Mouse (Mus musculus) limb, embryonic 14.5 days (tissue): ENCODE measurements around the gene Dab2. TPM values are rescaled to one million over a fixed set of nuclear protein-coding genes. Genes with fewer than 3 reads are reported as not detected.
A peak's percentile ranks its signal among the peaks of the same experiment; 100 is the strongest.

Experiments used
- ATAC-seq: fragments of 200-750 bp; cut with Nextera tagmentation; 2 replicates; pipeline ENCODE4 v1.8.0; 2017; ENCODE audit warnings: low read depth, moderate number of reproducible peaks, moderate TSS enrichment; ENCODE audit not compliant: low FRiP score
- DNase-seq: peaks from one replicate; pipeline ENCODE4 v3.0.0-alpha.2; 2015; ENCODE audit warnings: low spot score
- H3K27ac ChIP-seq: fragments of 300-500 bp; sonication (generic); replicated peaks from 2 replicates; pipeline ENCODE4 v1.5.1; 2014; ENCODE audit warnings: low read depth, mild to moderate bottlenecking, low read length, moderate library complexity, mixed read lengths
- H3K27me3 ChIP-seq: fragments of 300-500 bp; sonication (generic); 2 replicates; pipeline ENCODE4 v1.6.1; 2014; ENCODE audit warnings: low read length, mixed read lengths; ENCODE audit not compliant: control insufficient read depth, insufficient read depth
- H3K36me3 ChIP-seq: fragments of 300-500 bp; sonication (generic); 2 replicates; pipeline ENCODE4 v1.6.1; 2014; ENCODE audit warnings: mild to moderate bottlenecking, low read length, moderate library complexity, mixed read lengths; ENCODE audit not compliant: control insufficient read depth, insufficient read depth
- H3K4me1 ChIP-seq: fragments of 300-500 bp; sonication (generic); 2 replicates; pipeline ENCODE4 v1.6.1; 2014; ENCODE audit warnings: antibody characterized with exemption, low read length, mixed read lengths; ENCODE audit not compliant: control insufficient read depth, insufficient read depth
- H3K4me2 ChIP-seq: fragments of 300-500 bp; sonication (generic); replicated peaks from 2 replicates; pipeline ENCODE4 v1.6.1; 2014; ENCODE audit warnings: low read depth, mild to moderate bottlenecking, low read length, moderate library complexity; ENCODE audit not compliant: severe bottlenecking
- H3K4me3 ChIP-seq: fragments of 300-500 bp; sonication (generic); replicated peaks from 2 replicates; pipeline ENCODE4 v1.5.1; 2014; ENCODE audit warnings: low read length
- H3K9ac ChIP-seq: fragments of 300-500 bp; sonication (generic); 2 replicates; pipeline ENCODE4 v1.6.1; 2014; ENCODE audit warnings: mild to moderate bottlenecking, low read depth, low read length, moderate library complexity; ENCODE audit not compliant: severe bottlenecking
- H3K9me3 ChIP-seq: fragments of 300-500 bp; sonication (generic); 2 replicates; pipeline ENCODE4 v1.6.1; 2016; ENCODE audit warnings: low read length; ENCODE audit not compliant: control insufficient read depth
- POLR2A ChIP-seq: fragments of 200-500 bp; IDR thresholded peaks from 2 replicates; pipeline ENCODE4 v1.8.0; 2012; ENCODE audit warnings: inconsistent platforms, mild to moderate bottlenecking, moderate library complexity, borderline replicate concordance; ENCODE audit not compliant: insufficient read depth, insufficient read length; ENCODE audit errors: extremely low read depth
- WGBS: fragments of 180-500 bp; shearing (Covaris S2); extraction: QIAGEN DNeasy Blood & Tissue Kit; methylation state at CpG from one replicate; pipeline ENCODE4 v1.1.7; 2014; 5-methylcytosine and 5-hydroxymethylcytosine counted together
- polyA plus RNA-seq, 2 experiments: library from polyadenylated mRNA; depleted of rRNA in 1 of 2; stranded (reverse) in 1 of 2; unstranded in 1 of 2; fragments of >200 nt; fragmentation: Nextera tagmentation in 1 of 2; extraction: Ambion mirVana in 1 of 2; gene quantifications; 2 replicates each; pipeline versions ENCODE4 v1.2.1 to v1.2.3; 2012 to 2014

The Dab2 gene
- polyA plus RNA-seq, 2 experiments = 99.1 to 127 TPM

DNA sequence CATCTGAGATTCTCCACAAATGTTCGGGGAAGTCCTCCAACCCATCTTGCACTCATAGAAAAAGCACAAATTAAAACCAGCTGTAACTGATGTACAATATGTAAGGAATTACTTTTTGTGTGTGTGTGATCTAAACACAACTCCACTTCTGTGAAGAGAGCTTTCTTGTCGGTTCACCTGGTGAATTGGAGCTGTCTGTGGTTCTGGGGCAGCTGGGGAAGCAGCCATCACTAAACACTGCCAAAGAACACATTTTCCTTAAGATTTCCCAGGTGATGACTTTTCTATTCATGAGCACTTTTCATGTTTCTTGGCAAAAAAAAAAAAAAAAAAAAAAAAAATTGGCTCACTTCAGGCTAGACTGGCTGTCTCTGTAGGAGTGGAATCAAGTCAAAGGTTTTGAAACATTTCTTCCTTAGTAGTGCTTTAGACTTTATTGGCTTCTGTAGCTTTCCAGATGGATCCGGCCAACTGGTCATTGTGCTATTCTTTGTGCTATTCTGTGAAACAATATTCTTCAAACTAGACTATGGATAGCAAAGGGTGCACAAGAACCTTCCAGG, 163.9 kb downstream of the Dab2 start:
- peak; percentile 61 for DNase-seq
- ATAC-seq = peak; percentile 65; the same call in 1 of the 2 replicates
- Histone ChIP-seq H3K9ac (no peak overlapping the region), H3K9me3 (no peaks in the 10 kb centered on the region), H3K4me3 (no peak overlapping the region), H3K36me3 (no peaks in the 10 kb centered on the region), H3K4me1 (peaks cover 9% of the 10 kb centered on the region), H3K4me2 (no peak overlapping the region), H3K27ac (no peak overlapping the region), H3K27me3 (no peaks in the 10 kb centered on the region)
- no peak for TF ChIP-seq POLR2A
- 52% methylated on average over 3 of the region's 3 CpGs for WGBS

GRCm38 (mm10) chr15:6466995-6467394, 167.4 kb downstream of the Dab2 start:
- WGBS = 25% methylated on average over 10 of the region's 10 CpGs
- Histone ChIP-seq H3K4me3 (no peak overlapping the region), H3K9ac (no peak overlapping the region), H3K36me3 (no peaks in the 10 kb centered on the region), H3K27me3 (no peaks in the 10 kb centered on the region), H3K27ac (no peak overlapping the region), H3K9me3 (no peaks in the 10 kb centered on the region), H3K4me2 (peak overlapping the region; percentile 0; the same call in 1 of the 2 replicates), H3K4me1 (peaks cover 9% of the 10 kb centered on the region)
- TF ChIP-seq POLR2A = no peak
- no peak for ATAC-seq
- DNase-seq = no peak

DNA sequence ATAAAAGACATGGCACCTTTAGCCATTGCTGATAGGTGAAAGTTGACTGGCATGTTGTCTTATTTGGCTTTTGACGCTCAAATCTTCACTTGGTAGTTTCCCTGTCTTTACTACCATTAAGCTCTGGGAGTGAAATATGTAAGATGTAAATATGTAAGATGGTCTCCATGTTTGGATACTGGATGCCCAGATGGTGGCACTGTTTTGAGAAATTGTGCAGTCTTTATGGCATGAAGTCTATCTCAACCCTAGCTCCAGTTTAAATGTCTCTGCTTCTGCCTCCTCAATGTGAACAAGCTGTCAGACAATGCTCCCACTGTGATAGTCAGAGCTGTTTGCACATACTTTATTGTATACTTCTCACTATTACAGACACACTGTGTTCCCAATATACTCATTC, 169.3 kb downstream of the Dab2 start:
- no peaks in the 10 kb centered on the region for H3K9me3 ChIP-seq
- H3K4me3 ChIP-seq = no peak overlapping the region
- no peaks in the 10 kb centered on the region for H3K36me3 ChIP-seq
- H3K27me3 ChIP-seq = no peaks in the 10 kb centered on the region
- no peak for TF ChIP-seq POLR2A
- ATAC-seq (no peak), DNase-seq (no peak)
- H3K9ac ChIP-seq = no peak overlapping the region
- H3K4me2 ChIP-seq = no peak overlapping the region
- no peak overlapping the region for H3K27ac ChIP-seq
- H3K4me1 ChIP-seq = peaks cover 9% of the 10 kb centered on the region
- 95% methylated on average over 1 of the region's 1 CpGs for WGBS

GRCm38 (mm10) chr15:6469384-6469783, 169.8 kb downstream of the Dab2 start:
- H3K4me1 ChIP-seq = peaks cover 9% of the 10 kb centered on the region
- TF ChIP-seq POLR2A = no peak
- no peak overlapping the region for H3K4me2 ChIP-seq
- no peaks in the 10 kb centered on the region for H3K9me3 ChIP-seq
- H3K36me3 ChIP-seq = no peaks in the 10 kb centered on the region
- DNase-seq (no peak), ATAC-seq (no peak)
- no peak overlapping the region for H3K27ac ChIP-seq
- H3K4me3 ChIP-seq = no peak overlapping the region
- no peaks in the 10 kb centered on the region for H3K27me3 ChIP-seq
- 50% methylated on average over 3 of the region's 3 CpGs for WGBS
- no peak overlapping the region for H3K9ac ChIP-seq

GRCm38 (mm10) chr15:6483561-6483960, 184.0 kb downstream of the Dab2 start:
- Histone ChIP-seq H3K4me2 (no peak overlapping the region), H3K9me3 (no peaks in the 10 kb centered on the region), H3K9ac (no peak overlapping the region), H3K36me3 (no peaks in the 10 kb centered on the region), H3K27me3 (no peaks in the 10 kb centered on the region), H3K4me3 (no peak overlapping the region), H3K4me1 (no peaks in the 10 kb centered on the region), H3K27ac (no peak overlapping the region)
- 71% methylated on average over 3 of the region's 3 CpGs for WGBS
- ATAC-seq (no peak), DNase-seq (no peak)
- TF ChIP-seq POLR2A = no peak

Other genes with a start within 250 kb of the Dab2 start
- gene C9, start 145.5 kb downstream of the Dab2 start, polyA plus RNA-seq (2012; rRNA removed) = 0.11 and 0.14 TPM in 2 replicates
- gene C9, start 145.5 kb downstream of the Dab2 start, polyA plus RNA-seq (2014; fragmentation: Nextera tagmentation; extraction: Ambion mirVana) = 0.14 and 0.25 TPM in 2 replicates
- gene Fyb, start 223.1 kb downstream of the Dab2 start, polyA plus RNA-seq (2012; rRNA removed) = 6.0 and 9.8 TPM in 2 replicates
- 8.0 and 10.1 TPM in 2 replicates for gene Fyb, start 223.1 kb downstream of the Dab2 start, polyA plus RNA-seq (2014; fragmentation: Nextera tagmentation; extraction: Ambion mirVana)